Mouse (Mus musculus) T-cell, adult 2 months (primary cell): ENCODE data around the gene Depdc5.
"Not testable (repeated sequence)": the region's sequence is repeated elsewhere in the genome, so short reads cannot be mapped to it uniquely, and the experiment has no call there.

ENCODE experiments used
- DNase-seq: peaks from one replicate; pipeline ENCODE4 v3.0.0; 2022; ENCODE audit warnings: low spot score

The Depdc5 gene

DNA sequence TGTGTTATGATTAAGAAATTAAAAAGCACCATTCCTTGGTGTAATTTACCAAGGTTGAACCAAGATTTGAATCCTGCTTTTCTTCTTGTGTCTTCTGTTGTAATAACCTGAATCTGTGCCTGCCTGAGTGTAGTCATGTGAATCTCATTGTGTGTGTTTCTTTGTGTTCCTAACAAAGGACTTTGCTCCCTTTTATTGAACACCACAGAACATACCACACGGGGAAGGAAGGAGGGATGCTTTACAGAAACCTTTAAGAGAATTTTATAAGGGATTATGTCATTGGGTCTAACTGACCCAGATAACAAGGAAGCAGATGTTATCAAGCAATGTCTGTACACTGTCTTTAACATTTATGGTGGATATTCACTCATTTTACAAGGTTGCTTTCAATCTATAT, 44.0 kb downstream of the Depdc5 start:
- no peak for DNase-seq

DNA sequence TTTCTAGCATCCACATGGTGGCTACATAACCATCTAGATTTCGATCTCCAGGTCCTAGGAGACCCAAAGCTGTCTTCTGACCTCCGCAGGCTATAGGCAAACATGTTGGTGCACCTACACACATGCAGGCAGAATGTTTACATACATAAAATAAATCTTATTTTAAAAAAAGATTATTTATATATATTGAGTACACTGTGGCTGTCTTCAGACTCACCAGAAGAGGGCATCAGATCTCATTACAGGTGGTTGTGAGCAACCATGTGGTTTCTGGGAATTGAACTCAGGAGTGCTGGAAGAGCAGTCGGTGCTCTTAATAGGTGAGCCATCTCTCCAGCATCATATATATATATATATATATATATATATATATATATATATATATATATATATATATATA, 50.6 kb downstream of the Depdc5 start:
- DNase-seq, result no peak

DNA sequence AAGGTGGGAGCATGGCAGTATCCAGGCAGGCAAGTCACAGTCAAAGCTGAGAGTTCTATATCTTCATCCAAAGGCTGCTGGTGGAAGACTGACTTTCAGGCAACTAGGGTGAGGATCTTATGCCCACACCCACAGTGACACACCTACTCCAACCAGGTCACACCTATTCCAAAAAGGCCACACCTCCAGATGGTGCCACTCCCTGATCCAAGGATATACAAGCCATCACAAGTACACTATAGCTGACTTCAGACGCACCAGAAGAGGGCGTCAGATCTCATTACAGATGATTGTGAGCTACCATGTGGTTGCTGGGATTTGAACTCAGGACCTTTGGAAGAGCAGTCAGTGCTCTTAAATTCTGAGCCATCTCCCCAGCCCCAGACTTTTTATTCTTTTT, 55.8 kb downstream of the Depdc5 start:
- not testable (repeated sequence) for DNase-seq

DNA sequence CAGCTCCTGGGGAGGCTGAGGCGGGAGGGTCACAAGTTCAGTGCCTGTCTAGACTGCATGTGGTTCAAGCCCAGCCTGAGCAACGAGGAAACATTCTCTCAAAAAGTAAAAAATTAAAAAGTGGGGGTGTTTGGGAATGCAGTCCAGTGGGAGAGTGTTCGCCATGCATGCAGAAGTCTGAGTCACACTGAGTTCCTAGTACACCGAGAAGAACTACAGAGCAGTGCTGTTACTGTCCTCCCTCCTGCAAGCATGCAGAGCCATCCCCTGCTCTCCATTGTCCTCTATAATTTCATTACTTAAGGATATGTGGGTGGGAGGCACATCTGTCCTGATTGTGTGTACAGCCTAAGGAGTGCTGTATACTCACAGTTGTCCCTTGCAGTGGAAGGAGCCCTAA, 59.4 kb downstream of the Depdc5 start:
- DNase-seq, result no peak

DNA sequence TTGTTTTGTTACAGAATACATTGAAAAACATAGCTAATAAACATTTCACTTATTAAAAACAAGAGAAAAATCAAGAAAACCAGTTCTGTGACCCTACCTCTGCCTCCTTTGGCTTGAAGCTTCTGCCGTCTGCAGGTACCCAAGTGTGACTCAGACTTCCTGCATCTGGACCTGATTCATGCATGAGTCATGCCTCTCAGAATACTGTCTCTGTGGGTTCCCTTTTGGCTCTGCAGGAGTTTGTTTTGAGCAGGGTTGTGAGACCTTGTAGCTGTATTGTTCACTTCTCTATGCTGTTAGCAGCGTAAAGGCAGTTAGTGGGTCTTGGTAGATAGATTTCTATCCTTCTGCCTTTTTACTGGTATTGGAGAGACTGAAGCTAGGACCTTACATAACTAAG, 67.3 kb downstream of the Depdc5 start:
- no peak for DNase-seq

DNA sequence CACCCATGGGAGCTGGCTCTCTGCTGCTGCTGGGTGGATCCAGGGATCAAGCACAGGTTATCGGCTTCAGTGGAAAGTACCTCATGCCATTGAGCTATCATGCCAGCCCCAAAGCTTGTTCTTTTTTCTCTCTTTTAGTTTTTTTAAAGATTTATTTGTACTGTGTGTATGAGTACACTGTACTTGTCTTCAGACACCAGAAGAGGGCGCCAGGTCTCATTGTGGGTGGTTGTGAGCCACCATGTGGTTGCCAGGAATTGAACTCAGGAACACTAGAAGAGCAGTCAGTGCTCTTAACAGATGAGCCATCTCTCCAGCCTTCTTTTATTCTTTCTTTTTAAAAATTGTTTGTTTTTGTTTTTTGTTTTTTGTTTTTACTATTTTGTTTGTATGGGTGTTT, 71.2 kb downstream of the Depdc5 start:
- DNase-seq, result peak; percentile 29

DNA sequence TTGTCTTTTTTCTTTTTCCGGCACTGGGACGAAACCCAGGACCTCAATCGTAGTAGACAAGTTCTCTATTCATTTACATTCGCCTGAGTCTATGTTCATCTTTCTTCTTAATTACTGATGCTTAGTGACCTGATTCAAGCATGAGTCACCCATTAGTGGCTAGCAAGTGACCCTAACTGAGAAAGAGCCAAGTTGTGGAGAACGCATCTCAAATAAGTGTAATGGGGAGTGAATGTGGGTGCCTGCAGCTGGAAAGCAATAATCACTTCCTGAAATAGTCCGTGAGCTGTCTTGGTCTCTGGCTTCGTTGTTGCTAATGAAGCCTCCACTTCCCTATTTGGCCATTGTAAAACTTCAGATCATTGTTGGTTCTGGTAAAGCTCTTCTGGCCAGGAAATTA, 77.1 kb downstream of the Depdc5 start:
- DNase-seq, result no peak

DNA sequence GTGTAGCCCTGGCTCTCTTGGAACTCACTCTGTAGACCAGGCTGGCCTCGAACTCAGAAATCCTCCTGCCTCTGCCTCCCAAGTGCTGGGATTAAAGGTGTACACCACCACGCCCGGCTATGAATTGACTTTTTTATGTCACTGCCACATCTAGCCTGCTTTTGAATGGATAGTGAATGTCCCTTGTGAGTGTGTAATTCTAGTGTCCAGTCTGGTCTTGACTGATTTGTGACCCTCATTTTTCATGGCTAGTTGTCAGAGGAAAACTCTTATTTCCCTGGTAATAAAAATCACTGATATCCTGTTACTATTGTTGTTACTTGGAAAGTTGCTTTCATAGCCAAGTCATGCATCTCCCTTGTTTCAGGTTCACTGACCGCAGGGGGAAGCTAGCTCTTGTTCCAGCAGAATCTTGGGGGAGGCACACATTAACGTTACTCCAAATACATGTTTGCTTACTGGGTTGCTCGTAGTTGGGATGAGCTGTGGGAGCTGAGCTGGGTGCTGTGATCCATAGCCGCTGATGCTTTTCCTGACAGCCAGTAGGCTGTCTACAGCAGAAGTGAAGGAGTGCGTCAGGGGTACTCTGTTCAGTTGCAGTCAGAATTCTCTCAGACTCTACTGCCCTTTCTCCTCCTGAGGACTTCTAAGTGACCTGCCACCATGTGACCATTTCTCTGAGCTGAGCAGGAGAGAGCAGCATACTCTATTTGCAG, 77.9 kb downstream of the Depdc5 start:
- no peak for DNase-seq

DNA sequence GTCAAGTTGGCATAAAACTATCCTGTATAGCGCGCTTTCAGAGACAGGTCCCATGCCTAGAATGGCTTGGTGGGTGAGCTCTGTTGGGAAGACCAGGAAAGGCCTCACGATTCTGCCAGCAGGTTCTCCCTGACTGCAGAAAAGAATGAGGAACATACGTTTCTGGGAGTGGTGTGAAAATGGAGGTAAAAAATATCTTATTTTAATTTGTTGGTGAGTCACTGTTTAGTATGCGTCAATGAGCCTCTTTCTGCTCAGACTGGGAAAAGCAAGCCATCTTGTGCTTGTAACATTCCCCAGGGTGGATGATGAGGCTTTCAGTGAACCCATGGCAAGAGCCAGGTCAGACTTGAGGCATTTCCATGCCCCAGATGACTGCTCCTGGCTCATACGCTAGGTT, 86.6 kb downstream of the Depdc5 start:
- no peak for DNase-seq

DNA sequence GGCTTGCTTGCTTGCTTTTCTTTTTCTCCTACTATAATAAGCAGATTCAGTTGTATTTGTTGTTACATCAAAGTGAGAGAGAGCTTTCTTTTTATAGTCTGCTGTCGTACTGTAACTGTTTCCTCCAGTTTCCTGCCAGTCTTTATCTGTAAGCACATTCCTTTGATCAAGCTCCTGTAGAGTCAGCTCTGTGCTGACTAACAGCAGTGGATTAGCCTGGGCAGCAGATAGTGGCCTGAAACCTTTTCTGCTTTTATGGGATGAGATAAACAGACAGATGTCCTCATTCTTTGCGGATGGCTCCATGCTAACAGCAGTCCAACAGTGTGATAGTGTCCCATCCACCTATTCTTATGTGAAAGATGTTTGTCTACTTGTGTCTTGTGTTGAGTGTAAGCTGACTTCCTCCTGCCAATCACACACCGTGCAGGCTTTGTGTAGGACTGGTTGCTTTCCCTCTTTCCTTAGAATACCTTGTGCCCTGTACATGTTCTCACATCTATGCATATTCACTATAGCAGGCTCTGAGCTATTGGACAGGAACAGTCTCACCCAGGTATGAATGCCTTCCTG, 87.3 kb downstream of the Depdc5 start:
- DNase-seq, result no peak

DNA sequence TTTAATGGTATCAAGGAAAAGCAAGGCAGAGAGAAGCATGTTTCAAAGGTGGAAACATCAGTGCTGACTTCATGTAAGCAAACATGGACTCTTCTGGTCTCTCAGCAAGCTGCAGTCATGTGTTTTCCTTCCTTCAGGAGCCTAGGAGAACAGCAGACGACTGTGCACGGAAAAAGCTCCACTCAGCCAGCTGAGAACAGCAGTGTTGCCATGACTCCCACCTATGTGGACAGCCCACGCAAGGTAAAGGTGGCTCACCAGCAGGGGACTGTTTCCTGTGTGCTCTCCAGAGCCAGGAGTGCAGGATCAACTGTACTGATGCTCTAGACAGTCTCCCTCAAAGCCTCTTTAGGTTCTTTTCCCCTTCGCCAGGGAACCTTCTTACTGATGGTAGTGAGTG, 92.2 kb downstream of the Depdc5 start:
- no peak for DNase-seq

DNA sequence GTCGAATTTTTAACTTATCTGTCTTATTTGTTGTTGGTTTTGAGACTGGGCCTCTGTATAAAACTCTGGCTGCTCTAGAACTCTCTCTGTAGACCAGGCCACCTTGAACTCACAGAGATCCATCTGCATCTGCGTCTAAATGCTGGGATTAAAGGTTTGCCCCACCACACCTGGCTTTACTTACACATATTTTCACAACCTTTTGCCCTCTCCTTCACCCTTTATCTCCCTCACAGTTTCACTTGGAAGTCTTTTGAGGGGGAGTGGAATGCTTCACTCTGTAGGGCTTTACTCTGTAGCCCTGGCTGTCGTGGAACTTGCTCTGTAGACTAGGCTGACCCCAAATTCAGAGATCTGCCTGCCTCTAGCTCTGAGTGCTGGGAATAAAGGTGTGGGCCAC, 98.1 kb downstream of the Depdc5 start:
- no peak for DNase-seq

DNA sequence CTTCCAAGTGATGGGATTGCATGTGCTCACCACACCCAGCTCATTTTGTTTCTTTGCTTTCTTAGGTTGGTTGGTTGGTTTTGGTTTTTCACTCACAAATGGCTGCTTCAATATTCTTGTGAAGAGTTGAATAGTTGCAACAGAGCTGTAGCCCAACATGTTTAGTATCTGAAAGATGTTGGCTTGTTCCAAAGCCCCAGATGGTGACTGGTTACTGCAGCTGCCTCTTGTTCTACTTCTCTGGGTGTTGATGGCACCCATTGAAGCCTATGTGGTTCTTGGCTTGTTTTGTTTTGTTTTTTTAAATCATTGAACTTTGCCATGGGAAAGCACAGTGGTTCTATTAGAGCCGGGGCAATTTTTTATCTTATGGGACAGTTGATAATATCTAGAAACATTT, 99.1 kb downstream of the Depdc5 start:
- no peak for DNase-seq

DNA sequence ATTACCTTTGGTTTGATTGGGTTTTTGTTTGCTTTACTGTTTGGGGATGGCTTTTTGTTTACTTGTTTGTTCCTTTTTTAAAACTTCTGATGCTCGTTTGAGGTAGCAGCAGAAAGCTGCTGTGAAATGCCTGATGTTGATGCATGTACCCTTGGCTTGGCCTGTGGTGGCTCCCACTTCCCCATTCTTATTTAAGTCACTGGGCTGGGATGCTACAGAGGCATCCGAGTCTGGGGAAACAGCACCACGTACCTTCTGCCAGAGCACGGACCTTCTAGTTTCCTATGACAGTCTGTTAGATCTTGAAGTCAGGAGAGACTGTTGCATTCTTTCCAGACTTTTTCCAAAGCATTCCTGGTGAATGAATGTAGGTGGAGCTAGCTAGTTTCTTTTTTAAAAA, 113.0 kb downstream of the Depdc5 start:
- no peak for DNase-seq

DNA sequence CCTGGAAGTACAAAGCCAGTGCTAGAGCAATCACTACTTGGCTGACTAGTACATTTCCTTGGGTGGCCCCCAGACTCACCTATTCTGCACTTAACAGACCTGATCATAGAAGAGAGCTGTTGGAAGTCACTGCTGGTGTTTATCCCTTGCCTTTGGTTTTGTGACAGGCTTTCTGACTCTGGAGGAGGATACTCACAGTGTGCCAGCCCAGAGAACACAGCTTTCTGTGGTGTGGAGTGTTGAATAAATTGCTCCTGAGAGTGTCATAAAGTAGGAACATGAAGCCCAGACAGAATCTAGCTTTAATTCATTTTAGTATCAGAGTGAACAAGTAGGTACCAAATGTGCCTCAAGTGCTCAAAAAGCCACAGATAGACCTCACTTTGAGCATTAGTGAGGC, 113.7 kb downstream of the Depdc5 start:
- no peak for DNase-seq

DNA sequence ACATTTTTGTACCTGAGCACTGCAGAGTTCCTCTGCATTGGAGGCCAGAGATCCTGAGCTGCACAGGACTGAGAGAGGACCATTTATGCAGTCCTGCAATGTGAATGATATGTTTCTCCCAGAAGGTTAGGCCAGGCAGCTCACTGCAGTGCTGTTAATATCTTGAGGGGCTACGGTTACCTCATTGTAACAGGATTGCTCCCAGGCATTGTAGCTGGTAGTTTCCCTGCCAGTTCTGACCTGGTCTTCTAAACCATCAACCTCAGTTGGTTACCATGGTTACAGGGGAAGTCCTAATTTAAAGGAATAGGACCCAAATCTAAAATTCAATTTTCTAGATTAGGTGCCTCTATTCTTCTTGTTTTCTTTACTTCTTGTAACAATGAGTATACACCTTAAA, 121.9 kb downstream of the Depdc5 start:
- DNase-seq, result no peak

DNA sequence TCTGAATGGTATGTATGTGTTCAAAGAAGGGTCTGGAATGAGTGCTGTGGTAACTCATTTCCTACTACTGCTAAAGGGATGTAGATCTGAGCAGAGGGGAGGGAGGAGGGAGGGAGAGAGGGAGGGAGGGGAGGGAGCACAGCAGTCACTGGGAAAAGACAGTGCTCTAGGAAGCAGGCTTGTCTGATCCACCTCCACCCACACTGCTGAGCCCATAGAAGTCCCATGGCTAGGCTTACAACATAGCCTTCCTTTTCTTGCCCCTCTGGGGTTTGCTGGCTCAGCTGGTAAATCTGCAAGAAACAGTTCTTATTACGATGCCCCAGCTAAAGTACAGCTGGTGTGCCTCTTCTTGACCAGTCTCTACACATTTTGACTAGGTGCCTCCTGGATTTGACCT, 124.4 kb downstream of the Depdc5 start:
- no peak for DNase-seq

DNA sequence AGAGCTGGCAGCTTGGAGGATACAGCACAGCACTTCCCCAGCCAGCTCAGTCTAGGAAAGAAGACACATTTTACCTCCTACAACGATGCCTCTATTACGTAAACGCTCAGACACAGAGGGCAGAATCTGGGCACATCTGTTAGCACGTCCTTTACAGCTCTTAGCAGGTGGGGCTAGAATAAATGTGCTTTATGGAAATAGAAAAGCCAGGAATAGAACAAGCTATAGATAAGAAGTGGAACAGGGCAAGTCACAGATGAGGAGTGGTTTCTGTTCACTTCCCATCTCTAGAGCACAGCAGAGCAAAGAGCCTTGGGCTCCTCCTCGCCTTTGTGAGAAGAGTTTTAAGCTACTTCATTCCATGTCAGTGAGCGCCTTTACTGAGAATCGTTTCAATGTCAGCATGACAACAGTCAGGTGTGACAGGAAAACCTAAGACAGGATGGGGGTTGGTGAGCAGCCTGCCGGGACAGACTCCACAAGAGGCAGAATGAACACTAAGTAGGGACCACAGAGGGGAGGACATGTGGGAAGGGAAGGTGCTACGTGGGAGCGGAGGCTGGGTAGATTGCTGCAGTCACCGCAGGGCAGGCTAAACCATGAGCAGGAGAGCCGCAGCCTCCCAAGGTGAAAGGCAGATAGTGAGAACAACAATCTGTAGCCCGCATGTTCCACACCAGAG, 126.6 kb downstream of the Depdc5 start:
- DNase-seq, result no peak

DNA sequence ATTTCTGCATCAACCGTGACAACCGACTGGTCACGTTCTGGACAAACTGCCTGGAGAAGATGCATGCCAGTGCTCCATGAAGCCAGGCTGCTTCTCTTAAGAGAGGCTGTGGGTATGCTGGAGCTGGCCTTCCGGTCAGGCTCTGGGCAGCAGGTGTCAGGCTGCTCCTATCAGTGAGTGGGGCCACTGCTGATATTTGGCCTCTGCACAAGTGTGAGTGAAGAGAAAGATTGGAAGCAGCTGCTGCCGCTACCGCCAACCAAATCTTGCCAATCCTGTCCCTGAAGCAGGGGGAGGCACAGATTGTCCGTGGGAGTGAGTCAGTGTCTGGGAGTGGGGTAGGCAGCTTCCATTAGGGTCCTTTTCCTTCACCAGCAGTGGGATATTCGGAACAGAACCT, 127.7 kb downstream of the Depdc5 start:
- DNase-seq, result no peak

DNA sequence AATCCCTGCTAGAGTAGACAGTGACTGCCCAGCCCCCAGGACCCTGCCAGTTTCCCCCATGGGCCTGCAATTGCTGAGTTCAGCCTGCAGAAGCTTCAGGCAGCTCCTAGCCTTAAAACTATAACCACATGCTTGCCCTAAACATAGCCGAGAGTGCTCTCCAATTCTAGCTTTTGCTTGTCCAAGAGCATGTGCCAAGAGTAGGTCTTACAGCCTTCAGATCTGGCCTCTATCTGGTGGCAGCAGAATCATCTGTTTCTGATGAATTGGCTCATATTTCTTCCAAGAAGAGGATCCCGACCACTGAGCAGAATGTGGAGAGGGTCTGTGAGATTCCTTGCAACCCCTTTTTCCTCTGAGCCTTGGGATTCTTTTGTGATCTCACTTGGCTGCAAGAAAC, 131.0 kb downstream of the Depdc5 start:
- no peak for DNase-seq

DNA sequence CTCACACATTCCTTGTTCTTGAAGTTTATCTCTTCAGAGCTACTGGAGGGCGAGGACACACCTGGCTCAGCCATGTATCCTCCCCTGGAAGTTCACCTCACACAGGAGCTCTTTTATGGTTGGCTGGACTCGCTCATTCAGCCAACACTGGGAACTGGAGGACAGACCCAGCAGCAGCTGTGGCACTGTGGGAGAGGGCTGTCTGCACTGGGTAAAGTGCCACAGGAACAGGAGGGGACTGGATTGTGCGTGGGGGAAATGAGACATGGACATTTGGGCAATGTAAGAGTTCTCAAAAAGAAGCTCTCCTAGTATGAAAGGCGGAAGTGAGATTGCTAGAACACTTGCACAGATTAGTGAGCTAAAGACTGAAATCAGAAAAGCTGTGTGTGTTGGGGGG, 132.3 kb downstream of the Depdc5 start:
- no peak for DNase-seq

DNA sequence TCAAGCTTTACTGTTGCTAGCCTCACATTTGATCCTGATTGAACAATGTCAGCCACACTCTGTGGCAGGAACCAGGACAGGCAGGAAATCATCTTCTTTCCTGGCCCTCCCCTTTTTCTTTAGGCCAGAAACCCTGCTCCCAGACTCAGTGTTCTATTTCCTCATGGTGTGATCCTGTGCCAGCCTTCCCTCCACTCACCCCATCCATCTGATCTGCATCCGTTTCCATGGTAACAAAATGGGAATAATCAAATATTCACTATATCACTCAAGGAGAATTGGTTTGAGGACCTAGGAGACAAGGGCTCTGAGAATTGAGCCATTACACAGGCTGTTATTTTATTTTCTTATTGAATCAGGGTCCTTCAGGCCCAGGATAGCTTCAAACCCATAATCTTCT, 133.1 kb downstream of the Depdc5 start:
- DNase-seq, result no peak

DNA sequence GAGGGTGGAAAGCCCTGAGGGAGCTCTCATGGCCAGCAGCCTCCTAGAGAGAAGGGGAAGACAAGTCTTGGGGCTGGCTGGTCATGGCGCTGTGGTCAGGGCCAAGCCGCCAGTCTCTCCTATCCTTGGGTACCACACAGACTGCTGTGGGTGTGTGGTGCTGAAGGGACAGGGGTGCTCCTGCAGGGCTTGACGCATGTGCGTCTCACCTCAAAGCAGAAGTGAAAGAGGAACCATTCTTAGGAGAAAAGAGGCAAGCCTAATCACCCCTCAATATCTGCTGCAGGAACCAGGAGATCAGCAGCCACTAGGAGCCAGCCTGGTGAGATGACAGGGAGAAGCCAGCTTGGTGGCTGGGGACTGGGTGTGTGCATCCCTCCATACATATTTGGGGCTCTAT, 134.2 kb downstream of the Depdc5 start:
- DNase-seq, result no peak

DNA sequence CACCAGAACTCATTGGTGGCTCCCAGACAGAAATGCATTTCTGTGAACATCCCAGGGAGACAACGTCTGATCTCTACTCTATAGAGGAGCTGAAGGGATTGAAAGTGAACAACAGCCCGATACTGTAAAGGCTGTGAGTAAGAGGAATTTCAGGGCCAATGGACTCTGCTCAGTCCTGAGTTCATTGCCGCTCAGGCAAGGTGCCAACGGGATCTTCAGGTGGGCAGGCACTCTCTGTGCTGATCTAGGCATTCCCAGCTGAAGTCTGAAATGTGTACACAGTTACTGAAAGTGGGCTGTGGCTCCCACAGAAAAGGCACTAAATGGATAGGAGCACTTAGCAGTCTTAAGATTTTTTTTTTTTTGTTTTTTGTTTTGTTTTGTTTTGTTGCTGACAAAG, 135.3 kb downstream of the Depdc5 start:
- DNase-seq, result no peak
